8 mouse cellular contexts compared by ENCODE assay signal in the genomic region with DNA sequence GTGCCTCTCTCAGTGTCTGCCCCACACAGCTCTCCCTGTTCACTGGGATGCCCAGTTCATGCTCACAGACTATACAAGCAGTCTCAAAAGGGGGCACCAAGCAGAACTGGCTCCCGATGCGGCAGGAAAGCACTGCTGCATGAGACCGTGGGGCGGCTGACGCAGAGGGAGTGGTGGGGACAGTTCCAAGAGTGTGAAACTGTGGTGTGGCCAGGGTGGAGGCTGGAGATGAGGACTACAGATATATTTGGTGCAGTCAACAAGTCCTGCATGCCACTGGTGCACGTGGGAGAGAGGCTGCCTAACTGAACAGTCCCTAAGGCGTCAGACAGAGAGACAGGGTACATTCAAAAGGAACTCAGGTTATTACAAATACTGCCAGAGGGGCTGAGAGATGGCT. TPM values are rescaled to one million over a fixed set of nuclear protein-coding genes. Genes with fewer than 3 reads are reported as not detected.
DNase-seq lines count a peak whose midpoint lies in the region; ATAC-seq lines count a peak whose summit lies in the region.

No protein-coding gene starts in this region.

- peak overlapping the region; percentile 24; the same call in 1 of the 2 replicates for H3K4me3 ChIP-seq in liver, embryonic 11.5 days (ENCODE audit: low read depth, low read length)

- peaks cover 36% of the 10 kb centered on the region for H3K4me1 ChIP-seq in liver, embryonic 11.5 days (replicated peaks; ENCODE audit: control insufficient read depth, insufficient read depth, low read length)

- peak overlapping the region; percentile 62 for H3K9ac ChIP-seq in liver, embryonic 11.5 days (ENCODE audit: low read depth, low read length)

- H3K27ac ChIP-seq in liver, embryonic 11.5 days (ENCODE audit: low read depth, low read length) = peak overlapping the region; percentile 81

- ATAC-seq in liver, embryonic 11.5 days (replicated peaks; ENCODE audit: low FRiP score) = peak; percentile 80

- peak overlapping the region; percentile 58 for H3K4me2 ChIP-seq in liver, embryonic 11.5 days

- WGBS in liver, embryonic 11.5 days = 28% methylated on average over 7 of the region's 7 CpGs

- no peaks in the 10 kb centered on the region for H3K36me3 ChIP-seq in liver, embryonic 11.5 days (ENCODE audit: control insufficient read depth, insufficient read depth, low read length)

- DNase-seq in right cerebral cortex, adult 18-20 months = peak; percentile 17
- DNase-seq in right cerebral cortex, postnatal 10 days (ENCODE audit: low spot score in 2 of 2) = no peak
- DNase-seq in heart, adult 18-20 months = peak; percentile 60
- peak; percentile 52 for DNase-seq in liver, embryonic 11.5 days (ENCODE audit: low spot score)
- peak; percentile 48 for DNase-seq in spleen, adult 12 weeks (ENCODE audit: low spot score)
- no peak for DNase-seq in layer of hippocampus, adult 9-10 months (ENCODE audit: low spot score)
- no peak for DNase-seq in right cerebral cortex, postnatal 4 days
- DNase-seq in adrenal gland, adult 8-10 months = no peak

- H3K9me3 ChIP-seq in liver, embryonic 11.5 days (ENCODE audit: control insufficient read depth, low read length) = no peaks in the 10 kb centered on the region

- no peaks in the 10 kb centered on the region; the same call in 1 of the 2 replicates for H3K27me3 ChIP-seq in liver, embryonic 11.5 days (replicated peaks; ENCODE audit: control insufficient read depth, insufficient read depth, low read length)

RNA-seq across cellular contexts. Expression of a gene that starts 22.2 kb away (rescaled TPM):
- 100 to 1,000 TPM; 428 to 436 TPM for total RNA-seq in heart, adult 18-20 months (2021)
- 308 and 337 TPM in 2 replicates for polyA plus RNA-seq in liver, embryonic 11.5 days (2014; fragmentation: Nextera tagmentation; extraction: Ambion mirVana)
- total RNA-seq in adrenal gland, adult 8-10 months (2022) = 100 to 1,000 TPM; 283 to 358 (median 307) TPM

RNA-seq across cellular contexts. Expression of a gene that starts 23.5 kb away (rescaled TPM):
- total RNA-seq in heart, adult 18-20 months (2021) = 10 to 100 TPM; 49.4 to 52.2 TPM
- polyA plus RNA-seq in liver, embryonic 11.5 days (2014; fragmentation: Nextera tagmentation; extraction: Ambion mirVana) = 8.7 TPM in 2 replicates
- 10 to 100 TPM; 44.7 to 57.9 (median 51.7) TPM for total RNA-seq in adrenal gland, adult 8-10 months (2022)

RNA-seq across cellular contexts. Expression of a gene that starts 34.4 kb away (rescaled TPM):
- under 1 TPM; 0.15 to 0.28 TPM for total RNA-seq in heart, adult 18-20 months (2021)
- 1.5 and 1.6 TPM in 2 replicates for polyA plus RNA-seq in liver, embryonic 11.5 days (2014; fragmentation: Nextera tagmentation; extraction: Ambion mirVana)
- total RNA-seq in adrenal gland, adult 8-10 months (2022) = 1 to 10 TPM in 2 of 4 experiments, under 1 TPM in 2; 0.67 to 2.3 (median 1.1) TPM

Comparison
In these comparisons a context has a peak if more than half of its experiments do, and no peak if none do; other contexts are left out.
1. DNase-seq: peak in right cerebral cortex, adult 18-20 months (single experiment), heart, adult 18-20 months (2 of 2), liver, embryonic 11.5 days (single experiment) and spleen, adult 12 weeks (single experiment); none in right cerebral cortex, postnatal 10 days (0 of 2), layer of hippocampus, adult 9-10 months (single experiment), right cerebral cortex, postnatal 4 days (single experiment) and adrenal gland, adult 8-10 months (single experiment).